Mouse (Mus musculus) MEL (cell line): ENCODE data around the gene Efcab5.

Experiments used
- CTCF ChIP-seq, 3 experiments: IDR thresholded peaks in 2 of 3; conservative IDR thresholded peaks in 1 of 3; 2 replicates each; pipeline ENCODE4 v1.5.1; 2011 to 2012; ENCODE audit warnings: low read length in 3 of 3, low read depth in 2 of 3, mild to moderate bottlenecking in 2 of 3, improper control_type of control experiment in 1 of 3, inconsistent platforms in 1 of 3, mixed read lengths in 1 of 3, moderate library complexity in 1 of 3; ENCODE audit not compliant: control insufficient read depth in 1 of 3, insufficient read depth in 1 of 3, poor library complexity in 1 of 3, severe bottlenecking in 1 of 3
- KAT2A ChIP-seq: conservative IDR thresholded peaks from 2 replicates; pipeline ENCODE4 v1.6.1; 2012; ENCODE audit warnings: low read depth, low read length, improper control_type of control experiment, inconsistent platforms
- MEF2A ChIP-seq: IDR thresholded peaks from 2 replicates; pipeline ENCODE4 v1.6.1; 2014; ENCODE audit warnings: low read depth, mild to moderate bottlenecking, inconsistent platforms, low read length, improper control_type of control experiment; ENCODE audit not compliant: poor library complexity, insufficient replicate concordance, severe bottlenecking; ENCODE audit errors: extremely low read depth
- NELFE ChIP-seq: IDR thresholded peaks from 2 replicates; pipeline ENCODE4 v1.6.1; 2011; ENCODE audit warnings: low read depth, low read length, improper control_type of control experiment
- POLR2A ChIP-seq, 2 experiments: IDR thresholded peaks; 2 replicates each; pipeline ENCODE4 v1.6.1; 2011 to 2012; ENCODE audit warnings: low read length in 2 of 2, mild to moderate bottlenecking in 2 of 2, control low read depth in 1 of 2, improper control_type of control experiment in 1 of 2, low read depth in 1 of 2, moderate library complexity in 1 of 2; ENCODE audit not compliant: control insufficient read depth in 1 of 2, insufficient read depth in 1 of 2, poor library complexity in 1 of 2
- RCOR1 ChIP-seq: IDR thresholded peaks from 2 replicates; pipeline ENCODE4 v1.6.1; 2012; ENCODE audit warnings: low read depth, mild to moderate bottlenecking, inconsistent platforms, low read length, improper control_type of control experiment
- SMC3 ChIP-seq: IDR thresholded peaks from 2 replicates; pipeline ENCODE4 v1.6.1; 2011; ENCODE audit warnings: low read depth, low read length, improper control_type of control experiment
- UBTF ChIP-seq: IDR thresholded peaks from 2 replicates; pipeline ENCODE4 v1.6.1; 2012; ENCODE audit warnings: low read depth, mild to moderate bottlenecking, inconsistent platforms, low read length, improper control_type of control experiment, moderate library complexity, borderline replicate concordance; ENCODE audit not compliant: insufficient read depth
- USF1 ChIP-seq: IDR thresholded peaks from 2 replicates; pipeline ENCODE4 v1.6.1; 2014; ENCODE audit warnings: low read depth, mild to moderate bottlenecking, inconsistent platforms, low read length, improper control_type of control experiment, moderate library complexity
- ZC3H11A ChIP-seq: IDR thresholded peaks from 2 replicates; pipeline ENCODE4 v1.6.1; 2012; ENCODE audit warnings: low read depth, mild to moderate bottlenecking, inconsistent platforms, low read length, improper control_type of control experiment
- ZKSCAN1 ChIP-seq: IDR thresholded peaks from 2 replicates; pipeline ENCODE4 v1.6.1; 2012; ENCODE audit warnings: low read depth, mild to moderate bottlenecking, inconsistent platforms, low read length, improper control_type of control experiment, moderate library complexity

DNA sequence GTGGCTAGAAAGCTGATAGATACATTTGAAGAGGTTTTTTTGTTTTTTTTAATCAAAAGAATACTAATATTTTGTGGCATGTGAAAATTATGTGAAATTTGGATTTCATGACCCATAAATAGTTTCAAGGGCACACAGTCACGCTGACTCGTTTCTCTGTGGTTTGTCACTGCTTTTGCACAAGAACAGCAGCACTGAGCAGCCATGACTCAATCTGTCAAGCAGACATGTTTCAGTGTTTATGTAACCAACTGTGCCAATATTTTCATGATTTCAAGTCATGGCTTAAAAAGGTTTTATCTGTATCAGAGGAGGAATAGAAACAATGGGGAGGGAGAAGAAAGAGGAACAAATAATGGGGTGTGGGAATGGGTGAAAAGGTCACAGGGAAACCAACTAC lies 3.8 kb downstream of the Efcab5 start:
- no peak for TF ChIP-seq CTCF (IDR thresholded peaks at IDR 0.05 in 2 of 3, conservative IDR thresholded peaks at IDR 0.05 in 1 of 3; ENCODE audit: control insufficient read depth in 1 of 3, insufficient read depth in 1 of 3, low read depth in 2 of 3, low read length in 3 of 3, poor library complexity in 1 of 3, severe bottlenecking in 1 of 3)
- no peak for TF ChIP-seq POLR2A (IDR thresholded peaks at IDR 0.05; ENCODE audit: control insufficient read depth in 1 of 2, insufficient read depth in 1 of 2, low read depth in 1 of 2, low read length in 2 of 2, poor library complexity in 1 of 2)
- TF ChIP-seq ZKSCAN1 = no peak
- no peak for TF ChIP-seq MEF2A
- no peak for TF ChIP-seq USF1
- no peak for TF ChIP-seq SMC3
- no peak for TF ChIP-seq RCOR1
- TF ChIP-seq UBTF = no peak
- TF ChIP-seq NELFE = no peak
- no peak for TF ChIP-seq KAT2A
- TF ChIP-seq ZC3H11A = no peak
